Mouse (Mus musculus) cerebellum, adult (tissue): ENCODE data around the gene Lctl.
"Not testable (repeated sequence)": the region's sequence is repeated elsewhere in the genome, so short reads cannot be mapped to it uniquely, and the experiment has no call there.

Experiments
- ATAC-seq: cut with Nextera tagmentation; 2 replicates; pipeline ENCODE4 v1.9.2; 2017; ENCODE audit warnings: mild to moderate bottlenecking, moderate library complexity, mixed read lengths; ENCODE audit not compliant: insufficient number of reproducible peaks, low FRiP score, low TSS enrichment

The Lctl gene

DNA sequence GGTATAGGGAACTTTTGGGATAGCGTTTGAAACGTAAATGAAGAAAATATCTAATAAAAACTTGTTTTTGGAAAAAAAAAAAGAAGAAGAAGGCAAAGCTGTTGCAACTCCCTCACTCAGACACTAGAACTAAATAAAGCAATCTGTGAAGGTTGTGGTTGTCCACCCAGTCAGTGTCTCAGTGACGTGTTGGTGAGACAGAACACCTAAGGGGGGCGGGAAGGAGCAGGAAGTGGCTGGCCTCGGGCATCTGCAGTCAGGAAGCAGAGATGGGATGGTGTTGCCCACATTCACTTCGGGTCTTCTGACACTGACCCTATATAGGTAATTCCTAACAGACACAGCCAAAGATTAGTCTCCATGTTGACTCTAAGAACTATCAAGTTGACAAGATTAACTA, 1.2 kb upstream of the Lctl start:
- no peak for ATAC-seq

GRCm38 (mm10) chr9:64119898-64120297, 3.0 kb downstream of the Lctl start:
- no peak for ATAC-seq

DNA sequence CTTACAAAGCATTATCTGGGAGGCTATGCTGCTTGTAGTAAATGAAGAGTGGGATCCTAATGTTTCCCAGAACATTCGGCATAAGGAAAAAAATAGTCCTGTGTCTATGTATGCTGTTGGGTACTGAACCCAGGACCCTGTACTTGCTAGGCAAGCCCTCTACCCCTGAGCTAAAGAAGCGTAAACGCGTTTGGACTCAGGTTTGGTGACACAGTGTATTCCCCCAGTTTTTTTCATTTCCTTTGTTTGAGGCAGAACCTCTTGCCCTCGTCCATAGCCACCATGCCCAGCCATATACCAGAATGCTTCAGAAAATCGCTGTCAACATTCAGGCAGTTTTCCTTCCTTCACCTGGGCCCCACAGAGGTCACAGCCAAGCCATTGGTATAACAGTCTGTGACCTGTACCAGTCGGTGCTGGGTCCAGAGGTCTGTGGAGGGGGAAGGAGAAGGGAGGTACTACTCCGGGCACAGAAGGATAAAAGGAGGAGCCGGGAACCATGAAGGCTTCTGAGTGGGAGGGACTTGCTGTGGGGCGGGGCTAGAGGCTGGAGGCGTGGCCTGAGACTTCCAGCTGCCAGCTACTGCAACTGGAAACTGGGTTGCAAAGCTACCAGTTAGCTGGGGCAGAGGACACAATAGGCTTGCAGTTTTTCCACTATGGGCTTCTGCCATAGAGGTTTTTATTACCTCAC, 3.8 kb downstream of the Lctl start:
- ATAC-seq: no peak

- no peak for ATAC-seq
Measured at GRCm38 (mm10) chr9:64122601-64123000, 5.7 kb downstream of the Lctl start.

DNA sequence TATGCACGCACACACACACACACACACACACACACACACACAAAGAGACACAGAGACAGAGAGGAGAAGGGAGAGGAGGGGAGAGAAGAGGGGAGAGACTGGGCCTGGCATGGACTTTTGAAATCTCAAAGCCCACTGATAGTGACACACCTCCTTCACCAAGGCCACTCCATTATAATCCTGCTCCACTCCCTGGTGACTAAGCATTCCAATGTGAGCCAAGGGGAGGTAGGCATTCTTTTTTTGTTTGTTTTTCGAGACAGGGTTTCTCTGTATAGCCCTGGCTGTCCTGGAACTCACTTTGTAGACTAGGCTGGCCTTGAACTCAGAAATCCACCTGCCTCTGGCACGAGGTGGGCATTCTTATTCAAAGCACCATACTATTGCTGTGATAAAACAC, 7.9 kb downstream of the Lctl start:
- ATAC-seq: not testable (repeated sequence)

DNA sequence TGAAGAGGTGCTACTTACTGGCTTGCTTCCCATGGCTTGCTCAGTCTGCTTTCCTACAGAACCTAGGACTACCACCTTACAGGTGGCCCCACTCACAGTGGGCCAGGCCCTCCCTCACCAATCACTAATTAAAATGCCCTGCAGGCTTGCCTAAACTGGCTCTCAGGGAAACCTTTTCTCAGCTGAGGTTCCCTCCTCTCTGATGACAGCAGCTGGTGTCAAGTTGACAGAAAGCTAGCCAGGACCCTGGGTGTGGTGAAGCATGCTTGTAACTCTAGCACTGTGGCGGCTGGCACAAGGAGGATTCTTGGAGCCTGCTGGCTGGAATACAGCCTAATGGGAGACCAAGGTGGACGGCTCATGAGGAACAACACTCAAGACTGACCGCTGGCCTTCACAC, 8.4 kb downstream of the Lctl start:
- ATAC-seq: no peak

GRCm38 (mm10) chr9:64126121-64126520, 9.2 kb downstream of the Lctl start:
- no peak for ATAC-seq

GRCm38 (mm10) chr9:64131623-64132022, 14.7 kb downstream of the Lctl start:
- no peak for ATAC-seq

- not testable (repeated sequence) for ATAC-seq
Measured at GRCm38 (mm10) chr9:64138896-64139295, 21.9 kb downstream of the Lctl start.

GRCm38 (mm10) chr9:64139879-64140278, 22.9 kb downstream of the Lctl start:
- ATAC-seq: no peak

- no peak for ATAC-seq
Measured at GRCm38 (mm10) chr9:64156641-64157040, 39.7 kb downstream of the Lctl start.

GRCm38 (mm10) chr9:64160471-64160870, 43.5 kb downstream of the Lctl start:
- no peak for ATAC-seq

GRCm38 (mm10) chr9:64169967-64170366, 53.0 kb downstream of the Lctl start:
- not testable (repeated sequence) for ATAC-seq

DNA sequence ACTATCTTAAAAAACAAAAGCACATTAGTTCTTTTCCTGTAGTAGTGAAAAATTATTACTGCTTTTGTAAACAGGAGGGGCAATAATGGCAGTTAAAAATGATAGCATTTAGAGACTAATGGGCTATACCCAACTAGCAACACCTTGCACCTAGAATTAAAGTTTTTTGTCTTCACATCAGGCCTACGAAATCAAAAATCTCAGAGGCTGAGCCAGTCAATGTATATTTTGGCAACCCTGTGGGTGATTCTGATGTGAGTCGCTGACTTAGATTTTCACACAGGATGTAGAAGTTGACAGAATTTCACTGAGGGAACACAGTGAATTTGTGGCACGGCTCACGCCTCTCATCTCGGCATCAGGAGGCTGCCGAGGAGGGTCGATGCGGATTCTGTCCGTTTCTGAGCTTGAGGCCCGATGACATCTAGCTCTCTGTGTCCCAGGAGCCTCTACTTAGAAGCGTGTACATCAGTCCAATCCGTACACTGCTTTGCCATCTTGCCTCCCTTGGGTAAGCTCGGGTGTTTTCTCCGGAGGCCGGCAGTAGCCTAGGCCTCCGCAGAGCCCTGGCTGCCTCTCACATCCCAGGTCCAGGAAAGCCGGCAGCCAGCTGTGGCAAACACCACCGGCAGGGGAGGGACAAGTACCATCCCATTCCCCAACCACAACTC, 55.3 kb downstream of the Lctl start:
- ATAC-seq: 0 out of 2 replicates have a peak, but pooled peaks have one; percentile 26

GRCm38 (mm10) chr9:64172816-64173665, 56.1 kb downstream of the Lctl start, which contains the start of the genes Zwilch and Rpl4:
Gene Zwilch, minus strand, starts transcription at chr9:64173104.
Gene Rpl4, plus strand, starts transcription at chr9:64173375.
- ATAC-seq: peak; percentile 79; the same call in 1 of the 2 replicates

DNA sequence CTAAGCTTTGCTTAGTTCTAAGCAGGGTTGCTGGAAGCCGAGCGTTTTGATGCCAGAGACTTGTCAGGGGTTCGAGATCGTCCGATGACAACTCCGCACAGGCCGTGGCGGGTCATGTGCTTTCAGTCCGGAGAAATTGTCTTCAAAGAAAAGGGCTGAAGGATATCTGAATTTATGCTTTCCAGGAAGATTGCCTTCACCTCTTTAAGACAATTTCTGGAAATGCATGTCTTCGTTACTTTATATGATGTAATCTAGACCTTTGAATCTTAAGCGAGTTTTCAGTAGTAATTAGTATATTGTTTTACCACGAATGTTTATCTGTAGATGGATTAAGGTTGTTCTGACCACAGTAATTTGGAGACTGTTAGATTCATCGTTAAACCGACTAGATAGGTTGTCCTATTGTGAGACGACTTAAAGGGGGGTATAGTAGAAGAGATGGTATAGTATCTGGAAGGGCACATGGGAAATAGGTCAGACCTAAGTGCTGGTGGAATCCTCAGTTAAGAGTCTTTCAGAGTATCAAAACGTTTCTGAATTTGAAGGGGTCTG, 56.8 kb downstream of the Lctl start:
- ATAC-seq: no peak

DNA sequence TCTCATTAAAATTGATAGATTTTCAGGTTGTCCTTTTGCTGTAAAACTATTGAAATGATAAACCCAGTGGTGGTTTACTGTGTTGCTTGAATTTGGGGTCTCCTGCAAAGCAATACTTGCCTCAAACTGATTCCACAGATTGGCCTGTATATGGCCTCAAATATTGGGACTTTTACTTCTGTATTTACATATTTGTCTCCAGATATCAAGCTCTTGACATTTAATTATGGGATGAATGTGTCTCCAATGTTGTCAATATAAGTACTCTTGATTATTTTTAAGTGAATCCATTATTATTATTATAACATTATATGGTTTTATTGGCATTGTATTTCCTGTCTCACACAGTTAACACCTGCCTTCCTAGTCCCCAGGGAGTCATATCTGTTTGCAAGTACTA, 57.4 kb downstream of the Lctl start:
- ATAC-seq: no peak

DNA sequence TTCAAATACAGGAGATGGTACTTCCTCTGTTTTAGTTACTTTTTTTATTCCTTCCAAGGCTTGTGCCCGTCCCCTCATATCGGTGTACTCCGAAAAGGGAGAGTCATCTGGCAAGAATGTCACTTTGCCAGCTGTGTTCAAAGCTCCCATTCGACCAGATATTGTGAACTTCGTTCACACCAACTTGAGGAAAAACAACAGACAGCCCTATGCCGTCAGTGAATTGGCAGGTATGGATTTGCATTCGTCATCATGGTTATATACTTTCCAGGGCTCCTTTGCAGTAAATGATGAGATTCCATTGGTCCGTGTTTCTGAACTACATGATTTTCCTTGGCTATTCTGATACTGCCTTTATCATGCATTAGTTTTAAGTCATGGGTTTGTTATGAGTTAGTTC, 57.8 kb downstream of the Lctl start:
- no peak for ATAC-seq

DNA sequence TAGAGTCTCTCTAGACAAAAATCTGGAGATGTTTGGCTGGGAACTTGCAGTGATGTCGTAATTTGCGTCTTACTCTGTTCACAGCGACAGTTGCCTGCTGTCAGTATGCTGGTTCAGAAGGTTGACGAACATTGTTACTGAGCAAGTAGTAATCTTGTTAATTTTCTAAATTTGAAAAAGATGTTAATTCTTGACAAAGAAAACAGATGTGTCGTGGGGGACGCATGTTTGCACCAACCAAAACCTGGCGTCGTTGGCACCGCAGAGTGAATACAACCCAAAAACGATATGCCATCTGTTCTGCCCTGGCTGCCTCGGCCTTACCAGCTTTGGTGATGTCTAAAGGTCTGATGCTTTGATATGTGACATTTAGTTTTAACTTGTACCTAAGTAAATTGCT, 58.4 kb downstream of the Lctl start:
- ATAC-seq: no peak

DNA sequence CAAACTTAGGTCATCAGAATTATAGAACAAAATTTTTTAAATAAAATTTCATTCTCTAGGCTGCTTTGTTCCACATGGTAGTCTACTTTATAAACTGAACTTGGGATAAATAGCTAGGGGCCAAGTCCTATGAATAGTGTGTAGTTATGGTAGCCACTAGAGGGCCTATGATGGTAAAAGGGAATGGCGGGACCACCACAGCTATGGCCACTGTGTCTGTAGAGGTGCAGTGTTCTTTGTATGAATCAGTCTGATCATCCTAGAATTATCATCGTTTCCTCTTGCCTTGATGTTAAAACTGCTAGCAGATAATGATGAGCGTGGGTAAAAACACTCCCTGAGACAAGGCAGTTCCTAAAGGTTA, 61.6 kb downstream of the Lctl start:
- ATAC-seq: 0 out of 2 replicates have a peak, but pooled peaks have one; percentile 15
